Mouse (Mus musculus): ENCODE results near the gene Bcl11b.

DNA sequence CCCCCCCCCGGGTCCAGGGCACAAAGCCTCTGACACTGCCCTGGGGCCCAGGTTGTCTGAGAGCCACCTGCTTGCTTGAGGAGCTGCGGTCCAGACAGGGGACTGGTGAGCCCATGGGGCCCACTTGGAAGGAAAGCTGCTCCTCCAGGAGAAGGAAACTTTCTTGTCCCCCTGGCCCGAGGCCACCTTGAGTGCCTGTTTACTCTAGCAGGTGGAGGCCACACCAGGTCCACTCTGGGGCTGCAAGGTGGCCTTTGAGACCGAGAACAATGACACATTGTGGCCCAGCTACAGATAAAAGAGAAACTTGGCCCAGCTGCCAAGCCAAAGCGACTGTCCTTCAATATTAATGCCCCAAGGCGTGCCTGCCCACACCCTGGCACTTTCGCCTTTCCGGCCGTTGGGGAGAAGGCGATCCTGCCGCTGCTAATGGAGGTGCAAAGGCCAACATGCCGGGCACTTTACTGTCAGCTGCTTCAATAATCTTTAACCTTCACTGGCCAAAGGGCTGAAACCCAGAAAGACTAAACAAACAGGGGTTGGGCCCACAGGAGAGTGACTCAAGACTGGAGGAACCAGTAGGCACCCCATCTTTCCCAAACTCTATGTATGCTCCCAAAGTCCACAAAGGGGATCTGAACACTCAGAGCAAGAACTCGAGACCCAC, 32.1 kb upstream of the Bcl11b start:
- TF ChIP-seq CTCF (IDR thresholded peaks at IDR 0.05; ENCODE audit: low read depth), result no peak
- no peak for TF ChIP-seq EP300 (optimal IDR thresholded peaks at IDR 0.05)

Measured in stomach, postnatal 0 days (tissue).